Mouse (Mus musculus) MEL (cell line): ENCODE results near the gene Ren1. TPM values are rescaled to one million over a fixed set of nuclear protein-coding genes. Genes with fewer than 3 reads are reported as not detected.

ENCODE experiments used
- DNase-seq: peaks from one replicate; pipeline ENCODE4 v3.0.0; 2011; ENCODE audit warnings: low read depth, low spot score
- H3K27ac ChIP-seq: 2 replicates; pipeline ENCODE4 v1.5.1; 2012; ENCODE audit warnings: low read depth, mild to moderate bottlenecking, control low read depth, low read length, moderate library complexity; ENCODE audit not compliant: control insufficient read depth
- H3K27me3 ChIP-seq, 2 experiments: fragments of 150-350 bp in 1 of 2; sonication (generic) in 1 of 2; 2 replicates each; pipeline ENCODE4 v1.6.1; 2012; ENCODE audit warnings: low read length in 2 of 2, mild to moderate bottlenecking in 2 of 2, improper control_type of control experiment in 1 of 2, moderate library complexity in 1 of 2; ENCODE audit not compliant: insufficient read depth in 2 of 2, control insufficient read depth in 1 of 2
- H3K36me3 ChIP-seq, 2 experiments: 2 replicates each; pipeline ENCODE4 v1.6.1; 2012 to 2014; ENCODE audit warnings: low read length in 2 of 2, improper control_type of control experiment in 1 of 2, inconsistent platforms in 1 of 2, mild to moderate bottlenecking in 1 of 2; ENCODE audit not compliant: insufficient read depth in 2 of 2, control insufficient read depth in 1 of 2
- H3K4me1 ChIP-seq, 2 experiments: fragments of 150-350 bp in 1 of 2; sonication (generic) in 1 of 2; 2 replicates each; pipeline ENCODE4 v1.6.1; 2012; ENCODE audit warnings: low read length in 2 of 2, improper control_type of control experiment in 1 of 2, mild to moderate bottlenecking in 1 of 2; ENCODE audit not compliant: insufficient read depth in 2 of 2, control insufficient read depth in 1 of 2
- H3K4me3 ChIP-seq, 2 experiments: fragments of 150-350 bp in 1 of 2; sonication (generic) in 1 of 2; 2 replicates each; pipeline ENCODE4 v1.5.1; 2012; ENCODE audit warnings: low read depth in 2 of 2, low read length in 2 of 2, mild to moderate bottlenecking in 2 of 2, moderate library complexity in 2 of 2, control low read depth in 1 of 2, improper control_type of control experiment in 1 of 2; ENCODE audit not compliant: control insufficient read depth in 1 of 2, insufficient read depth in 1 of 2
- H3K79me2 ChIP-seq: 2 replicates; pipeline ENCODE4 v1.6.1; 2012; ENCODE audit warnings: mild to moderate bottlenecking, low read length, moderate library complexity; ENCODE audit not compliant: control insufficient read depth, poor library complexity, insufficient read depth
- H3K9ac ChIP-seq: 2 replicates; pipeline ENCODE4 v1.6.1; 2012; ENCODE audit warnings: low read depth, mild to moderate bottlenecking, control low read depth, low read length, moderate library complexity; ENCODE audit not compliant: control insufficient read depth, poor library complexity, severe bottlenecking
- H3K9me3 ChIP-seq: fragments of 150-350 bp; sonication (generic); replicated peaks from 2 replicates; pipeline ENCODE4 v1.6.1; 2012; ENCODE audit warnings: mild to moderate bottlenecking, low read length, improper control_type of control experiment, moderate library complexity; ENCODE audit not compliant: insufficient read depth
- CHD1 ChIP-seq: IDR thresholded peaks from 2 replicates; pipeline ENCODE4 v1.6.1; 2012; ENCODE audit warnings: low read depth, mild to moderate bottlenecking, inconsistent platforms, low read length, improper control_type of control experiment
- E2F4 ChIP-seq: IDR thresholded peaks from 2 replicates; pipeline ENCODE4 v1.6.1; 2011; ENCODE audit warnings: low read depth, low read length, improper control_type of control experiment, borderline replicate concordance
- ELF1 ChIP-seq: IDR thresholded peaks from 2 replicates; pipeline ENCODE4 v1.6.1; 2014; ENCODE audit warnings: low read depth, mild to moderate bottlenecking, inconsistent platforms, low read length, improper control_type of control experiment, moderate library complexity
- EP300 ChIP-seq, 2 experiments: IDR thresholded peaks; 2 replicates each; pipeline ENCODE4 v1.6.1; 2011; ENCODE audit warnings: improper control_type of control experiment in 2 of 2, low read length in 2 of 2, low read depth in 1 of 2, mild to moderate bottlenecking in 1 of 2
- GABPA ChIP-seq: IDR thresholded peaks from 2 replicates; pipeline ENCODE4 v1.6.1; 2012; ENCODE audit warnings: low read depth, mild to moderate bottlenecking, inconsistent platforms, low read length, improper control_type of control experiment, moderate library complexity
- GATA1 ChIP-seq: IDR thresholded peaks from 2 replicates; pipeline ENCODE4 v1.6.1; 2011; ENCODE audit warnings: low read depth, low read length, improper control_type of control experiment
- JUND ChIP-seq: IDR thresholded peaks from 2 replicates; pipeline ENCODE4 v1.6.1; 2011; ENCODE audit warnings: low read depth, mild to moderate bottlenecking, improper control_type of control experiment, low read length
- KAT2A ChIP-seq: conservative IDR thresholded peaks from 2 replicates; pipeline ENCODE4 v1.6.1; 2012; ENCODE audit warnings: low read depth, low read length, improper control_type of control experiment, inconsistent platforms
- MAFK ChIP-seq: IDR thresholded peaks from 2 replicates; pipeline ENCODE4 v1.6.1; 2011; ENCODE audit warnings: low read depth, mild to moderate bottlenecking, low read length, improper control_type of control experiment, borderline replicate concordance
- MAZ ChIP-seq: IDR thresholded peaks from 2 replicates; pipeline ENCODE4 v1.6.1; 2012; ENCODE audit warnings: low read depth, mild to moderate bottlenecking, inconsistent platforms, low read length, improper control_type of control experiment
- MXI1 ChIP-seq: IDR thresholded peaks from 2 replicates; pipeline ENCODE4 v1.6.1; 2011; ENCODE audit warnings: mild to moderate bottlenecking, low read depth, low read length, improper control_type of control experiment
- MYB ChIP-seq: IDR thresholded peaks from 2 replicates; pipeline ENCODE4 v1.6.1; 2011; ENCODE audit warnings: mild to moderate bottlenecking, low read depth, low read length, improper control_type of control experiment
- NELFE ChIP-seq: IDR thresholded peaks from 2 replicates; pipeline ENCODE4 v1.6.1; 2011; ENCODE audit warnings: low read depth, low read length, improper control_type of control experiment
- POLR2A ChIP-seq, 2 experiments: IDR thresholded peaks; 2 replicates each; pipeline ENCODE4 v1.6.1; 2011 to 2012; ENCODE audit warnings: low read length in 2 of 2, mild to moderate bottlenecking in 2 of 2, control low read depth in 1 of 2, improper control_type of control experiment in 1 of 2, low read depth in 1 of 2, moderate library complexity in 1 of 2; ENCODE audit not compliant: control insufficient read depth in 1 of 2, insufficient read depth in 1 of 2, poor library complexity in 1 of 2
- POLR2AphosphoS2 ChIP-seq: IDR thresholded peaks from 2 replicates; pipeline ENCODE4 v1.6.1; 2011; ENCODE audit warnings: low read length, improper control_type of control experiment
- POLR2AphosphoS5 ChIP-seq: IDR thresholded peaks from 2 replicates; pipeline ENCODE4 v1.6.1; 2012; ENCODE audit warnings: low read depth, borderline replicate concordance, mild to moderate bottlenecking, inconsistent platforms, low read length, moderate library complexity, mixed read lengths
- RAD21 ChIP-seq: IDR thresholded peaks from 2 replicates; pipeline ENCODE4 v1.6.1; 2011; ENCODE audit warnings: mild to moderate bottlenecking, low read depth, low read length, improper control_type of control experiment
- RCOR1 ChIP-seq: IDR thresholded peaks from 2 replicates; pipeline ENCODE4 v1.6.1; 2012; ENCODE audit warnings: low read depth, mild to moderate bottlenecking, inconsistent platforms, low read length, improper control_type of control experiment
- SIN3A ChIP-seq: IDR thresholded peaks from 2 replicates; pipeline ENCODE4 v1.6.1; 2012; ENCODE audit warnings: low read length, improper control_type of control experiment, inconsistent platforms
- TCF12 ChIP-seq: IDR thresholded peaks from 2 replicates; pipeline ENCODE4 v1.6.1; 2014; ENCODE audit warnings: low read depth, mild to moderate bottlenecking, inconsistent platforms, low read length, improper control_type of control experiment, moderate library complexity
- USF1 ChIP-seq: IDR thresholded peaks from 2 replicates; pipeline ENCODE4 v1.6.1; 2014; ENCODE audit warnings: low read depth, mild to moderate bottlenecking, inconsistent platforms, low read length, improper control_type of control experiment, moderate library complexity
- USF2 ChIP-seq, 2 experiments: IDR thresholded peaks; 2 replicates each; pipeline ENCODE4 v1.6.1; 2011 to 2012; ENCODE audit warnings: improper control_type of control experiment in 2 of 2, low read length in 2 of 2, borderline replicate concordance in 1 of 2, inconsistent platforms in 1 of 2, low read depth in 1 of 2, mild to moderate bottlenecking in 1 of 2; ENCODE audit not compliant: insufficient read depth in 1 of 2
- ZC3H11A ChIP-seq: IDR thresholded peaks from 2 replicates; pipeline ENCODE4 v1.6.1; 2012; ENCODE audit warnings: low read depth, mild to moderate bottlenecking, inconsistent platforms, low read length, improper control_type of control experiment
- ZNF384 ChIP-seq: IDR thresholded peaks from 2 replicates; pipeline ENCODE4 v1.6.1; 2012; ENCODE audit warnings: low read depth, mild to moderate bottlenecking, inconsistent platforms, low read length, improper control_type of control experiment
- polyA plus RNA-seq, 2 experiments: library from polyadenylated mRNA; stranded (reverse) in 1 of 2; unstranded in 1 of 2; fragments of >175 nt in 1 of 2; fragments of >200 nt in 1 of 2; gene quantifications; 2 replicates each; pipeline versions ENCODE4 v1.2.1 to v1.2.4; 2012; ENCODE audit warnings: low replicate concordance in 2 of 2, low read depth in 1 of 2; ENCODE audit not compliant: insufficient read length in 2 of 2, insufficient read depth in 1 of 2, missing spikeins in 1 of 2
- total RNA-seq: library from RNA; depleted of rRNA; stranded (reverse); fragments of 300-350 nt; gene quantifications from 2 replicates; pipeline ENCODE4 v1.2.3, GENCODE M21; 2012

Gene Ren1
- total and polyA plus RNA-seq, 3 experiments: 6.9 to 16.8 TPM; not detected in 1

DNA sequence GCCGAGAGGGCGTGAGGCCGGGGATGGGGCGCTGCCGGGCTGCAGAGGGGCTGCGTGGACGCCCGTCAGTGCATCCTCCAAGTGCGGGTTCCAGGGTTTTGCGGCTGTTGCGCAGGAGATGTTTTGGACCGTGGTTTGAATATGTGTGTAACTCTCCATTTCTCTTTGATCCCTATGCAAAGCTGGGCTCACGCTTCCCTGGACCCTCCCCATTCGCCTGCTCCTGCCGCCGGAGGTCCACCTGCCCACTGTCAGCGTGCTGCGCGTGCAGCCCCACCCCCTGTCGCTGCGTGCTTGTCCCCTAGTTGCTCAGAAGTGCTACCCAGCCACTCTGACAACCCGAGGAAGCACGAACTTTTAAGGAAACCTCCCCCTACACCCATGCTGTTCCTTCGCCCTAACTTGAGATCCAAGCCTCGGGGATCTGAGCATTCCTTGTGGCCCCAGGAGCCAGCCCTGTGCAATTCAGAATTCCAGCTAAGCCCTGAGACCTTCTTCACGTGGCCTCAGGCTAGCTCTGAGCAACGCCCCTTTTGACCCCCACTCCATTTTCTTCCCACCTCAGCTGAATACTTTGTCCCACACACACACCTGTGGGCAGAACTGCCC, 13.8 kb downstream of the Ren1 start:
- no peak overlapping the region for H3K27ac ChIP-seq
- DNase-seq: no peak
- H3K79me2 ChIP-seq: no peaks in the 10 kb centered on the region
- no peaks in the 10 kb centered on the region for H3K9me3 ChIP-seq
- TF ChIP-seq SIN3A: 0 out of 2 replicates have a peak, but pooled peaks have one; percentile 33
- TF ChIP-seq USF1: no peak
- 0 out of 2 replicates have a peak, but pooled peaks have one; percentile 23 for TF ChIP-seq MXI1
- TF ChIP-seq GABPA: no peak
- TF ChIP-seq RAD21: no peak
- no peak for TF ChIP-seq E2F4
- H3K4me3 ChIP-seq: peak overlapping the region; percentile 47 to 53
- H3K36me3 ChIP-seq: peaks cover 0 to 6% of the 10 kb centered on the region in 2 experiments; a peak in 2 of 4 replicates
- peaks cover 0 to 16% of the 10 kb centered on the region in 2 experiments; a peak in 2 of 4 replicates for H3K4me1 ChIP-seq
- H3K9ac ChIP-seq: peak overlapping the region; percentile 39
- H3K27me3 ChIP-seq: peaks cover 1 to 6% of the 10 kb centered on the region in 2 experiments

DNA sequence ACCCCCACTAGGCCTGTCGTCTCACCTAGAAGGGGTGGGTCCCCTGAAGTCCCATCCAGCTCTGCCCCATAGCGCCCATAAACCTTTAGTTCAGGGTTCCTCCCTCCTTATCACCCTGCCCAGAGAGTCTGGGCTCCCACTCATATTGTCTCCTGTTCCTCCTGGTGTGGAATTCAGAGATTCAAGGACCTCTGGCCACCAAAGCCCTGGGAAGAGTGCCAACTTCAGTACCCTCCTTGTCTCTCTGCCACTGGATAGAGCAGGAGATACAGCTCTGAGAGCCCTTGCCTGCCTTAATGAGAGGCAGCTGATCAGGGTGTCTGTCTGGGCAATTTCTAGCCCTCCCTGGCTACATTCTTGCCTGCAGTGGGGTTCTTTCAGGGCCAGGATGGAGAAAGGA, 14.6 kb downstream of the Ren1 start:
- Histone ChIP-seq H3K79me2 (no peaks in the 10 kb centered on the region), H3K4me1 (peaks cover 0 to 16% of the 10 kb centered on the region in 2 experiments; a peak in 2 of 4 replicates), H3K27me3 (peaks cover 1 to 6% of the 10 kb centered on the region in 2 experiments), H3K4me3 (no peak overlapping the region), H3K36me3 (peaks cover 0 to 6% of the 10 kb centered on the region in 2 experiments; a peak in 2 of 4 replicates), H3K9me3 (no peaks in the 10 kb centered on the region), H3K9ac (no peak overlapping the region), H3K27ac (no peak overlapping the region)
- DNase-seq: no peak
- TF ChIP-seq CHD1: no peak
- no peak for TF ChIP-seq ELF1
- 0 out of 4 replicates have a peak, but pooled peaks of 1 of the 2 experiments have one; percentile 15 for TF ChIP-seq EP300 (IDR thresholded peaks at IDR 0.05; ENCODE audit: low read depth in 1 of 2, low read length in 2 of 2)
- TF ChIP-seq GATA1: 0 out of 2 replicates have a peak, but pooled peaks have one; percentile 20
- no peak for TF ChIP-seq POLR2A (IDR thresholded peaks at IDR 0.05; ENCODE audit: control insufficient read depth in 1 of 2, insufficient read depth in 1 of 2, low read depth in 1 of 2, low read length in 2 of 2, poor library complexity in 1 of 2)
- TF ChIP-seq RCOR1: 0 out of 2 replicates have a peak, but pooled peaks have one; percentile 39

DNA sequence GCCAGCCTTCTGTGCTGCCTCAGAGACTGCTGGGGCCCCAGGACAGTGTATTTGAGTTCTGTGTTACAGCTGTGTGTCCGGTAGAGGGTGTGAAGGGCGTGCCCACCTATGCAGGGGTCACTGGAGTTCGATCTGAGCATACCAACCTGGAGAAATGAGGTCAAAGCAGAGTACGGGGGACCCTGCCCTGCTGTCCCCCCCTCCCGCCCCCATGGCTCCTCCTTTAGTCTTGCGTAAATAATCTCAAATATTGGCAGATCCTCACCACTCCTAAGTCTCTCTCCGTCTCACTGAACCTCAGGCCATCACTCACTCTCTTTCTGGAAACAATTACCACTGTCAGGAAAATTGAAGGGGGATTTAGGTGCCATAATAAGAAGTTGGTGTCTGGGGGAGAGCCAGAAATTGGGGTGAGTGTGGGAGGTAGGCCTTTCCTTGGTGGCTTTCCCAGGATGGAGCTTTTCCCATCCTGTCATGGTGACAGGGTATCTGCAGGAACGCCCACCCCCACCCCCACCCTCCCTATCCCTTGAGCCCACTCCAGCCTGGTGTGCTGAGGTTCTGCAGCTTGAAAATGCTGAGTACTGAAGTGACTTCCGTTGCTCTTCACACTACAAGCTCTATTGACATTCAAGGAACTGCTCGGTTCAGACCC, 16.8 kb downstream of the Ren1 start:
- TF ChIP-seq MAZ (no peak), POLR2AphosphoS5 (no peak), KAT2A (no peak), MYB (no peak), MAFK (no peak), ZNF384 (no peak), NELFE (no peak), POLR2A (IDR thresholded peaks at IDR 0.05; ENCODE audit: control insufficient read depth in 1 of 2, insufficient read depth in 1 of 2, low read depth in 1 of 2, low read length in 2 of 2, poor library complexity in 1 of 2) (no peak), USF2 (IDR thresholded peaks at IDR 0.05; ENCODE audit: borderline replicate concordance in 1 of 2, insufficient read depth in 1 of 2, low read depth in 1 of 2, low read length in 2 of 2) (no peak), POLR2AphosphoS2 (no peak), ZC3H11A (no peak), TCF12 (no peak), JUND (no peak), EP300 (IDR thresholded peaks at IDR 0.05; ENCODE audit: low read depth in 1 of 2, low read length in 2 of 2) (no peak)
- Histone ChIP-seq H3K36me3 (peaks cover 0 to 6% of the 10 kb centered on the region in 2 experiments; a peak in 2 of 4 replicates), H3K4me1 (peaks cover 0 to 16% of the 10 kb centered on the region in 2 experiments; a peak in 2 of 4 replicates), H3K9me3 (no peaks in the 10 kb centered on the region), H3K27ac (no peak overlapping the region), H3K4me3 (no peak overlapping the region), H3K27me3 (peaks cover 1 to 6% of the 10 kb centered on the region in 2 experiments), H3K9ac (no peak overlapping the region), H3K79me2 (no peaks in the 10 kb centered on the region)
- no peak for DNase-seq
